Mouse (Mus musculus): ENCODE measurements around the gene Arhgap23. TPM values are rescaled to one million over a fixed set of nuclear protein-coding genes. Genes with fewer than 3 reads are reported as not detected.
A peak's percentile ranks its signal among the peaks of the same experiment; 100 is the strongest.

Gene Arhgap23
- polyA plus RNA-seq, 1 experiment from 2014 or later, result 4.3 TPM

DNA sequence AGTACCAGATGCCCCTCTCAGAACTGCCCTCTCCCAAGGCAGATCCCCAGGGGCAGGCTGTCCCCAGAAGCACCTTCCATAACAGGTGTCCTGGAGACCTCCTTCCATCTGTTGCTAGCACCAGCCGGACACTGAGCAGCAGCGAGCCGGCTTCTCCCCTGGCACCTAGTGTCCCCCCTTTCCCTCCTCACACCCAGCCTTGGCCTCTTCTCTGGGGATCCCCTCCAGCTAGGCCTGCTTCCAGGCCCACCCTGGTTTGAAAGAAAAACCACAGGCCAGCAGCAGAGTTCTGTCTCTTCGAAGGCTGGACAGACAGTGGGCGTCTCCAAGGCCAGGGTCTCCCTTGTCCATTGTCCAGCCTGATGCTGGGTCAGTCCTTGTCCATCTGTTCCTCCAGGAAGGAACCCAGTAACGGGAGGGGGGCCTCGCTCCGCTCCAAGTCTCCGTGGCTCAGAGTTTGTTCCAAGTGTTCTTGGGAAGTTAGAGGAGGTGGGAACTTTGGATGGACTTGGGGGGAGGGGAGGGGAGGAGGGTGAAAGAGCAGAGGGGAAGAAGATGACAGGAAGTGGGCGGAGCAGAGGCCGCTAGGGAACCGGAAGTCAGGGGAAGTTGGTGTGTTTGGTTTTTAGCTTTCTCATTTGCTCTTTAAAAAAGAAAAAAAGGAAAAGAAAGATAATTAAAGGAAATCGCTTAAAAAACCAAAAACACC is 96.5 kb downstream of the Arhgap23 start:
- Histone ChIP-seq H3K4me3 (ENCODE audit: low read depth, low read length) (no peak overlapping the region), H3K4me2 (replicated peaks; ENCODE audit: low read depth) (0 out of 2 replicates have a peak overlapping the region, but pooled peaks have one; percentile 20), H3K27ac (replicated peaks) (peak overlapping the region; percentile 63; the same call in 1 of the 2 replicates), H3K36me3 (ENCODE audit: control insufficient read depth, insufficient read depth, low read length) (no peaks in the 10 kb centered on the region), H3K27me3 (ENCODE audit: control insufficient read depth, insufficient read depth, low read length) (no peaks in the 10 kb centered on the region), H3K9ac (ENCODE audit: low read length) (no peak overlapping the region), H3K9me3 (ENCODE audit: control insufficient read depth, low read length) (no peaks in the 10 kb centered on the region), H3K4me1 (replicated peaks; ENCODE audit: control insufficient read depth, insufficient read depth) (no peaks in the 10 kb centered on the region)
- TF ChIP-seq EP300 (optimal IDR thresholded peaks at IDR 0.05), result no peak
- no peak for TF ChIP-seq CTCF (IDR thresholded peaks at IDR 0.05; ENCODE audit: low read depth)
- 45% methylated on average over 13 of the region's 13 CpGs for WGBS
- ATAC-seq (ENCODE audit: low FRiP score, low TSS enrichment), result peak; percentile 38; the same call in 1 of the 2 replicates
- DNase-seq (ENCODE audit: low spot score), result no peak

GRCm38 (mm10) chr11:97512511-97512910 is 97.2 kb downstream of the Arhgap23 start:
- no peaks in the 10 kb centered on the region for H3K36me3 ChIP-seq (ENCODE audit: control insufficient read depth, insufficient read depth, low read length)
- ATAC-seq (ENCODE audit: low FRiP score, low TSS enrichment), result no peak
- no peak overlapping the region for H3K27ac ChIP-seq (replicated peaks)
- H3K4me2 ChIP-seq (replicated peaks; ENCODE audit: low read depth), result no peak overlapping the region
- no peaks in the 10 kb centered on the region for H3K4me1 ChIP-seq (replicated peaks; ENCODE audit: control insufficient read depth, insufficient read depth)
- H3K4me3 ChIP-seq (ENCODE audit: low read depth, low read length), result no peak overlapping the region
- 68% methylated on average over 6 of the region's 6 CpGs for WGBS
- no peaks in the 10 kb centered on the region for H3K27me3 ChIP-seq (ENCODE audit: control insufficient read depth, insufficient read depth, low read length)
- no peak overlapping the region for H3K9ac ChIP-seq (ENCODE audit: low read length)
- TF ChIP-seq EP300 (optimal IDR thresholded peaks at IDR 0.05) (no peak), CTCF (IDR thresholded peaks at IDR 0.05; ENCODE audit: low read depth) (no peak)
- no peak for DNase-seq (ENCODE audit: low spot score)
- no peaks in the 10 kb centered on the region for H3K9me3 ChIP-seq (ENCODE audit: control insufficient read depth, low read length)

GRCm38 (mm10) chr11:97513066-97513465 is 97.7 kb downstream of the Arhgap23 start:
- no peak overlapping the region for H3K27ac ChIP-seq (replicated peaks)
- WGBS, result 84% methylated on average over 3 of the region's 3 CpGs
- TF ChIP-seq EP300 (optimal IDR thresholded peaks at IDR 0.05), result no peak
- TF ChIP-seq CTCF (IDR thresholded peaks at IDR 0.05; ENCODE audit: low read depth), result no peak
- no peaks in the 10 kb centered on the region for H3K4me1 ChIP-seq (replicated peaks; ENCODE audit: control insufficient read depth, insufficient read depth)
- no peaks in the 10 kb centered on the region for H3K36me3 ChIP-seq (ENCODE audit: control insufficient read depth, insufficient read depth, low read length)
- H3K9me3 ChIP-seq (ENCODE audit: control insufficient read depth, low read length), result no peaks in the 10 kb centered on the region
- H3K9ac ChIP-seq (ENCODE audit: low read length), result no peak overlapping the region
- ATAC-seq (ENCODE audit: low FRiP score, low TSS enrichment) (no peak), DNase-seq (ENCODE audit: low spot score) (no peak)
- H3K27me3 ChIP-seq (ENCODE audit: control insufficient read depth, insufficient read depth, low read length), result no peaks in the 10 kb centered on the region
- H3K4me2 ChIP-seq (replicated peaks; ENCODE audit: low read depth), result no peak overlapping the region
- no peak overlapping the region for H3K4me3 ChIP-seq (ENCODE audit: low read depth, low read length)

- H3K36me3 ChIP-seq (ENCODE audit: control insufficient read depth, insufficient read depth, low read length), result no peaks in the 10 kb centered on the region
- ATAC-seq (ENCODE audit: low FRiP score, low TSS enrichment) (no peak), DNase-seq (ENCODE audit: low spot score) (no peak)
- H3K4me3 ChIP-seq (ENCODE audit: low read depth, low read length), result no peak overlapping the region
- 92% methylated on average over 7 of the region's 7 CpGs for WGBS
- H3K4me2 ChIP-seq (replicated peaks; ENCODE audit: low read depth), result no peak overlapping the region
- H3K27me3 ChIP-seq (ENCODE audit: control insufficient read depth, insufficient read depth, low read length), result no peaks in the 10 kb centered on the region
- no peak overlapping the region for H3K27ac ChIP-seq (replicated peaks)
- TF ChIP-seq EP300 (optimal IDR thresholded peaks at IDR 0.05), result no peak
- no peaks in the 10 kb centered on the region for H3K4me1 ChIP-seq (replicated peaks; ENCODE audit: control insufficient read depth, insufficient read depth)
- no peak overlapping the region for H3K9ac ChIP-seq (ENCODE audit: low read length)
- no peaks in the 10 kb centered on the region for H3K9me3 ChIP-seq (ENCODE audit: control insufficient read depth, low read length)
Observed at GRCm38 (mm10) chr11:97520541-97520940, 105.2 kb downstream of the Arhgap23 start.

DNA sequence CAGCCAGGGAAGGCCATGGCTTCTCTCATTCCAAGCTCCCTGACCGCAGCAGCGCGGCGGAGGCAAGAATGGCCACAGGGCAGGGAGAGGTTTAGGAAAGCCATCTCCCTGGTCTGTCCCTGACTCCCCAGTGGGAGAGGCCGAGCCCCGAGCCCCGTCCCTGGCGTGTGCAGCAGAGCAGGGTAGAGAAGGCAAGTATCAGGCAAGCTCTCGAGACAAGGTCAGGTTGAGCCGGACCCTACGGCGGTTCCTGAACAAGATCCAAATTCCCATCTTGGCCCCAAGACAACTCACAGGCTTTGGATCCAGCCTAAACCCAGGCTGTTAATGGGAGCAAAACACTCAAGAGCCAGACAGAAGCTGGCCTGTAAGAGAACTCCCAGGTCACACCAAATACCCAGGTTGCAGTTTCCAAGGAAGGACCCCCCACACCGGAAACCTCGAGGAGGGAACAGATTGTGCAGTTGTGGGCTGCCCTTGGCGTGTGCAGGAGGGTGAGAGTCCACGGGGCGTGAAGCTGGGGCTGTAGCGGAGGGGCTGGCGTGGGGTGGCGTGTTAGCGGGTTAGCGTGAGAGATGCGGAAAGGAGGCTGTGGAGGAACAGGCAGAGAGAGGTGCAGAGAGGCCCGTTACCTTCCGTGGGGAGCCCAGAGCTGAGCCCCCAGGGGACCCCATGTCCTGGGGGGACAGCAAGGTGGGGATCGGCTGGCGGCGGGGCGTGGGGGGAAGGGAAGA is 106.6 kb downstream of the Arhgap23 start:
- H3K36me3 ChIP-seq (ENCODE audit: control insufficient read depth, insufficient read depth, low read length), result no peaks in the 10 kb centered on the region
- H3K4me3 ChIP-seq (ENCODE audit: low read depth, low read length), result no peak overlapping the region
- WGBS, result 79% methylated on average over 29 of the region's 29 CpGs
- TF ChIP-seq EP300 (optimal IDR thresholded peaks at IDR 0.05), result no peak
- no peak for TF ChIP-seq CTCF (IDR thresholded peaks at IDR 0.05; ENCODE audit: low read depth)
- DNase-seq (ENCODE audit: low spot score), result no peak
- no peaks in the 10 kb centered on the region for H3K9me3 ChIP-seq (ENCODE audit: control insufficient read depth, low read length)
- no peaks in the 10 kb centered on the region for H3K27me3 ChIP-seq (ENCODE audit: control insufficient read depth, insufficient read depth, low read length)
- H3K4me2 ChIP-seq (replicated peaks; ENCODE audit: low read depth), result no peak overlapping the region
- H3K9ac ChIP-seq (ENCODE audit: low read length), result no peak overlapping the region
- no peak for ATAC-seq (ENCODE audit: low FRiP score, low TSS enrichment)
- H3K4me1 ChIP-seq (replicated peaks; ENCODE audit: control insufficient read depth, insufficient read depth), result no peaks in the 10 kb centered on the region
- H3K27ac ChIP-seq (replicated peaks), result no peak overlapping the region

DNA sequence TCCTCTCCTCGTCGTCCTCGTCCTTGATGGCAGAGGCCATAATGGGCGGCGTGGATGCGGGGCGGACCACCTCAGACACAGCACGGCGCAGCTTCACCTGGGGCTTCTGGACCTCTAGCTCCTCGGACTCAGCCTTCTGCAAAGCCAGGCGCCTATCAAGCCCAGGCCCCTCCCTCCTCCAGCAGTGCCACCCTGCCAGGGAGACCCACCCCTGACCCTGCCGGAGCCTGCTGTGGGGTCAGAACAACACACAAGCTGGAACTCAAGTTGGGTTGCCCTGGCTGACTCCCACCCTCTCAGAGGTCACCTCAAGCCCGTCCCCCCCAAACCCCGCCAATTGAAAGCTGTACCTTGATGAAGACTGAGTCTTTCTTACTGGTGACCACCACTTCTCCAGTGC is 107.8 kb downstream of the Arhgap23 start:
- Histone ChIP-seq H3K4me3 (ENCODE audit: low read depth, low read length) (no peak overlapping the region), H3K9ac (ENCODE audit: low read length) (no peak overlapping the region), H3K4me2 (replicated peaks; ENCODE audit: low read depth) (no peak overlapping the region), H3K36me3 (ENCODE audit: control insufficient read depth, insufficient read depth, low read length) (no peaks in the 10 kb centered on the region), H3K4me1 (replicated peaks; ENCODE audit: control insufficient read depth, insufficient read depth) (no peaks in the 10 kb centered on the region), H3K27me3 (ENCODE audit: control insufficient read depth, insufficient read depth, low read length) (no peaks in the 10 kb centered on the region), H3K9me3 (ENCODE audit: control insufficient read depth, low read length) (no peaks in the 10 kb centered on the region), H3K27ac (replicated peaks) (no peak overlapping the region)
- ATAC-seq (ENCODE audit: low FRiP score, low TSS enrichment) (no peak), DNase-seq (ENCODE audit: low spot score) (no peak)
- 85% methylated on average over 14 of the region's 14 CpGs for WGBS
- TF ChIP-seq CTCF (IDR thresholded peaks at IDR 0.05; ENCODE audit: low read depth) (no peak), EP300 (optimal IDR thresholded peaks at IDR 0.05) (no peak)

Measured in stomach, postnatal 0 days (tissue).